Mouse (Mus musculus): Measurements from ENCODE around the gene Ankrd13b.

Gene Ankrd13b

DNA sequence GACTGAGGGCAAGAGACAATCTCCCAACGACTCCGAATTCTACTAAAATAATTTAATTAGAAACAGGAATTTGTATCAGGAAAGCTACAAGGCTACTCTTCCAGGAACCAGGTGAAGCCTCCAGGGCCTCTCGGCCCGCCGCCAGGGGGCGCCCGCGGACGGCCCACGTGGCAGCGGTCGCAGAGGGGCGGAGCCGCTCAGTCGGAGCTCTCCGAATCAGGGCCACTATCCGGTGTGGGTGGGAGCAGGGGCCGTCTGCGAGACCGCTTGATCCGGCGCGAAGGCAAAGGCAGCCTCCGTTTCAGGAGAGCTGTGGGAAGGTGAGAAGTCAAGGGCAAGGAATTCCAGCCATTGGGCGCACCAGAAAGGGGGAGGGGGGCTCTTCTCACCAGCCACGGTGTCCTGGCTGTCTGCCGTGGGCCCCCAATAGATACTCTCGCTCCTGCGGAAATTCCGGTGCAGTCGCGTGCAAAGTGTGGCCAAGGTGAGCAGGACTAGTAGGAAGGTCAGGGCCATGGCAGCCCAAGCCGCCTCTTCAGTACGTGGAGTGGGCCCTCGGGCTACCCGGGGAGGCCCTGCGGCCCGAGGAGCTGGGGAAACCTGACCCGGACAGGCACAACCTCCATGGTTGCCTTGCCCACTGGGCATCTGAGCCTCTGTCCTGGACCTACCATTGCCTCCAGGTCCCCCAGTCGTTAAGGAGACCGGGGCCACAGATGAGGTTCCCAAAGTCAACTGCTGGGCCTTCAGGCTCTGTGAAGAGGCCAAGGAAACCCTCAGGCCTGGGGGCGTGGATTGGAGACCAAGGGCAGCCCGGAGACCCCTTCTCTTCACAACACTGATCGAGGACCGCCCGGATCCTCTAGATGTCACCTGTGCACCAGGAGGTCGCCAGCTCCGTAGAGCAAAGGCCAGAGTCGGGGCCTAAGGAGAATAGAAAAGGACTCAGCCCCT, 18.9 kb upstream of the Ankrd13b start:
- no peak for DNase-seq (ENCODE audit: extremely low read depth, low read depth, low spot score)

- DNase-seq (ENCODE audit: extremely low read depth, low read depth, low spot score), result no peak
Observed at GRCm38 (mm10) chr11:77507426-77507825, 17.9 kb upstream of the Ankrd13b start.

DNA sequence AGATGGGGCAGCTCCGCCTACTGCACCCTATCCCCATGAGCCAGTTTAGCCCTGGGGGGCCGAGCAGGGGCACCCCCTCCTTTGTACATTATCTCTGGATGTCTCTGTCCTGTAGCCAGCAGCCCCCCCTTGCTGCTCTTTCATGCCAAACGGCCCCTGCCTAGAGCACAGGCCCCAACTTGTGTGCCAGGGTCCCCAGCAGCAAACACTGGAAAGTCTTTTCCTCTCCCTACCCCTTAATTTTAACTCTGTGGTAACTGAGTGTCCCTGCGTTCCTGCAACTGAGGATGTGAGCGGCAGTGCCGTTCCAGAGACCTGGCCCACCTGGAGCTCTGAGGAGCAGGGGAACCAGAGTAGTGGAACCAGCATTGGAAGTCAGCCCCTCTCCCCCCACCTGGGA, 17.5 kb upstream of the Ankrd13b start:
- DNase-seq (ENCODE audit: extremely low read depth, low read depth, low spot score), result no peak

- no peak for DNase-seq (ENCODE audit: extremely low read depth, low read depth, low spot score)
Observed at GRCm38 (mm10) chr11:77506273-77506672, 16.8 kb upstream of the Ankrd13b start.

- DNase-seq (ENCODE audit: extremely low read depth, low read depth, low spot score), result no peak
Observed at GRCm38 (mm10) chr11:77505291-77505980, 16.0 kb upstream of the Ankrd13b start.

- DNase-seq (ENCODE audit: extremely low read depth, low read depth, low spot score), result no peak
Observed at GRCm38 (mm10) chr11:77504377-77504776, 14.9 kb upstream of the Ankrd13b start.

DNA sequence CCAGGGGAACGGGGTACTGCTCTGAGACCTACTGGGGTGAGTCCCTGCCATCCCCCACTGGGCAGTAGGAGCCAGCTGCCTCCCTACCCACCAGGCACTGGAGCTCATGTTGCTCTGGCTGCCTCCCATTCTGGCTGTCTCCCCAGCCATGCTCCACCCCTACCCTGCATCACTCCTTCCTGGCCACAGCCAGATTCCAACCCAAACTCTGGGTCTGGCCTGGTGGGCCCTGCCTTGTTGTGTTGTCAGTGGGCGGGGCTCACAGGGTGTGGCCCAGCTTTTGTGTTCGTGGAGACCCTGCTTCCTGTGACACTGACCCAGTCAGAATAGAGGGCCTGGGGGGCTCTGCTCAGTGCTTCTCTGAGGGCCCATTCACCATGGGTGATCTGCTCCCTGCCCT, 14.0 kb upstream of the Ankrd13b start:
- no peak for DNase-seq (ENCODE audit: extremely low read depth, low read depth, low spot score)

- no peak for DNase-seq (ENCODE audit: extremely low read depth, low read depth, low spot score)
Observed at GRCm38 (mm10) chr11:77502481-77502880, 13.0 kb upstream of the Ankrd13b start.

DNA sequence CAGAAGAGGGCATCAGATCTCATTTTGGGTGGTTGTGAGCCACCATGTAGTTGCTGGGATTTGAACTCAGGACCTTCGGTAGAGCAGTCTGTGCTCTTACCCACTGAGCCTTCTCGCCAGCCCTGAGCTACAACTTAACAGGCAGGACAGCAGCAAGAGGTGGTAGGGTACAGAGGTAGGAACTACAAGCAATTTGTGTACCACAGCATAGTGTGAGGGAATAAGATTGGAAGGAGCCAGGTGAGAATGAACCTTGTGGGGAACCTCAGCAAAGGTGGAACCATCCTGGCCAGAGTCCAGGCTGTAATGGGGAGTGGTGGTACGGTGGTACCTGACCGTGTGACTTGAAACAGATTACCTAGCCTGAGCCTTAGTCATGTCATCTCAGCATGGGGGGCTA, 12.5 kb upstream of the Ankrd13b start:
- no peak for DNase-seq (ENCODE audit: extremely low read depth, low read depth, low spot score)

DNA sequence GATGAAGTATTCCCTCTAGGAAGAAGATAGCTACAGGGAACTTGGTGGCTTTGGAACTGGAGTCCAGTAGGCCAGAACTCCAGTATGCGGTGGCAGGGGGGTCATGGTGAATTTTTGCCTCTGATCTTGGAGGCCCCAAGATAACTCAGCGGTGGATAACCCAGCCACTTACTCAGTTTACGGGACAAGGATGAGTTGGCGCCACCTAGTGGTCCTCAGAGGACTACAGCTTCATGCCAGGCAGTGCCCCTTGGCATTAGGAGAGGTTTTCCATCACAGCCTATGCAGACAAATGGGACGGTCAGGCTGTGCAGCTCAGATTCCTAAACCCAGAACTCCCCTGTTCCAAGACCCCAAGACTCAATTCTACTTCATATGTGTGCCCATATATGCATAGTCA, 11.9 kb upstream of the Ankrd13b start:
- DNase-seq (ENCODE audit: extremely low read depth, low read depth, low spot score), result no peak

DNA sequence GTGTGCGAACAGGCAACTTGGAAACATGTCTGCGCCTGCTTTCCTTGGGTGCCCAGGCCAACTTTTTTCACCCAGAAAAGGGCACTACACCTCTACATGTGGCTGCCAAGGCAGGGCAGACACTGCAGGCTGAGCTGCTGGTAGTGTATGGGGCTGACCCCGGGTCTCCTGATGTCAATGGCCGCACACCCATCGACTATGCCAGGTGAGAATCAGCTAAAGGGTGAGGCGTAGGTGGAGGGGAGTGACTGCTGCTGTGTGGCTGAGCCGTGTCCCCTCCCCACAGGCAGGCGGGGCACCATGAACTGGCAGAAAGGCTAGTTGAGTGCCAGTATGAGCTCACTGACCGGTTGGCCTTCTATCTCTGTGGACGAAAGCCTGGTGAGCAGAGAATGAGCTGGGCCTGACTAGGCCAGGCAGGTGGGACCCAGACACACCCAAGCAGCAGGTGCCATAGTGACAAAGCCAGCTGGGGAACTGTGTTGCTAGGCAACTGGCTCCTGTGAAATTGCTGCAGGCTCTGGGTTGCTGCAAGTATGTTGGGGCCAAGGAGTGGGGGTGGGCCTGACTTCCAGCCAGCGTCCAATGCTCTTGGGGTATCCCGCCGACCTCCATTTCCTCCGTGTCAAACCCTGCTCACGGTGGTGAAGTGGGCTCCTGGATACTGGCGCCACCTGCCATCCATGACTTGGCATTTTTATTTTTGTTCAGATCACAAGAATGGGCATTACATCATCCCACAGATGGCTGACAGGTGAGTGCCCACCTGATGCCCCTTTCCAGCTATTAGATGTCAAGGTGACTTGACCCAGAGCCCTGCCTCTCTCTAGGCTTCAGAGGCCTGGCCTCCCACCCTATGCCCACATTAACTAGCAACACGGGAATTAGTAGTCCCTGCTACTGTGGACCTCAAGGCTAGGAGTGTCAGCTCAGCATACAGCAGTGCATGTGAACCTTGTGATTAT, 11.2 kb upstream of the Ankrd13b start:
- DNase-seq (ENCODE audit: extremely low read depth, low read depth, low spot score), result no peak

GRCm38 (mm10) chr11:77499354-77499753, 9.9 kb upstream of the Ankrd13b start:
- DNase-seq (ENCODE audit: extremely low read depth, low read depth, low spot score), result no peak

DNA sequence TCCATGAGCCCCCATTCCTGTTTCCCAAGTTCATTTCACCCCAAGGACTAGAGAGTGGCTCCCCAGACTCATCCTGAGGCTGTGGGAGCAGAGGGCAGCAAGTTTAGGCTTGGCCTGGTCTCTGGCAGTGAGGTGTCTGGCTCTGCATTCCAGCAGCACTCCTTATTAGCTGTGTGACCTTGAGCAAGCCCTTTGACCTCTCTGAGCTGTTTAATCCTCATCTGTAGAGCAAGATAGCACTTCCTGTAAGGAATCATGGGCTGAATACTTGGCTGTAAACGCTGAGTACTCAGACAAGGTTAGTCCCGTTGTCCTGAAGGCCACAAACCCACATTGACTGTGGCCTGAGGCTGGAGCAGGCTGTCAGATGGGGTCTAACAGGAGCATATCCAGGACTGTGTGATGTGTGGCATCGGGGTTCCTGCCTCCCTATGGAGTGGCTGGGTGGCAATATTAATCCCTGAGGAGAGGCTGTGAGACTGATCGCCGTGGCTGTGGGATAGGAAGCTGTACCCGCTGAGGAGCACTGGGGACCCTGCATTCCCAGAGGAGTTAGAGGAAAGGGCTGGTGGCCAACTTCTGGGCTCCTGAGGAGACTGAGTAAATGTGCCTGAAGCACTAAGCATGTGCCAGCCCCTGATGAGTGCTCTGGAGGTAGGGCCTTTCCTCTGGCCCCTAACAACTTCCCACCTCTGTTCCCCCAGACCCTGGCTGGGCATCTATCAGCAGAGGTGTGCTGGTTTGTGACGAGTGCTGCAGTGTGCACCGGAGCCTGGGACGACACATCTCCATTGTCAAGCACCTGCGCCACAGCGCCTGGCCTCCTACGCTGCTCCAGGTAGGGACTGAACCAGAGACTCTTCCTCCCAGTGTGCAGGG, 9.0 kb upstream of the Ankrd13b start:
- DNase-seq (ENCODE audit: extremely low read depth, low read depth, low spot score), result no peak

GRCm38 (mm10) chr11:77497851-77498250, 8.4 kb upstream of the Ankrd13b start:
- DNase-seq (ENCODE audit: extremely low read depth, low read depth, low spot score), result no peak

DNA sequence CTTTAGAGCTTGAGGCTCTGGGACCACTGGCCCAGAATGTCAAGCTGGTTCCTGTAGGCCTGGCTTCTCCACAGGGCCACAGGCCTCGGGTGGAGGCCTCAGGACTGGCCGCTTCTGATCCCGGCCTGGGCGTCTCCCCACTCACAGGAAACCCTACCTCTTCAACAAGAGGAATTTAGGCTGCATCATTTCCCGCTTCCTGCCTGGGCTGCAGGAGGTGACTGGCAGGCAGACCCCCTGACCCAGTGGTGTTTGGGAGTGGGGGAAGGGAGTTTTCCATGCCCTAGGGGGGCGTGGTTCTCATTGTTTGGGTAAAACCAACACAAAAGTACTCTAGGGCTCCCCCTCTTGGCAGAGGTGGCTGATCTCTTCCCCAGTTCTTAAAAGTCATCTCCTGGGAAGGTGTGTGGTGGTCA, 7.9 kb upstream of the Ankrd13b start:
- DNase-seq (ENCODE audit: extremely low read depth, low read depth, low spot score), result no peak

DNA sequence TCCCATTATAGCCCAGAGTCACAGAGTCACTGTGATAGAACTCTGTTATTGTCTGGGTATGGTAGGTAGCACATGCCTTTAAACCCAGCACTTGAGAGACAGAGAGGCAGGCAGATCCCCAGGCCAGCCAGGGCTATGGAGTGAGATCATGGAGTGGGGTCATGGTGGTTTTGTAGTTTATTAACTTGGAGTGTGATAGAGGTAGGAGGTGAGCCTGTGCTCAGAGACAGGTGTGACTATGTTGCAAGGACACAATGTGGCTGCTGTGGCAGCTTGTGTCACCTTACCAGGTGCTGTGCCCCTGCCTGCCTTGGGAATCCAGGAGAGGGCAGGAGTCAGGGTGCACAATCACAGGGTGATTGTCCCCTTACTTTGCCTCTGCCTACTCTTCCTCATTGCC, 6.0 kb upstream of the Ankrd13b start:
- no peak for DNase-seq (ENCODE audit: extremely low read depth, low read depth, low spot score)

DNA sequence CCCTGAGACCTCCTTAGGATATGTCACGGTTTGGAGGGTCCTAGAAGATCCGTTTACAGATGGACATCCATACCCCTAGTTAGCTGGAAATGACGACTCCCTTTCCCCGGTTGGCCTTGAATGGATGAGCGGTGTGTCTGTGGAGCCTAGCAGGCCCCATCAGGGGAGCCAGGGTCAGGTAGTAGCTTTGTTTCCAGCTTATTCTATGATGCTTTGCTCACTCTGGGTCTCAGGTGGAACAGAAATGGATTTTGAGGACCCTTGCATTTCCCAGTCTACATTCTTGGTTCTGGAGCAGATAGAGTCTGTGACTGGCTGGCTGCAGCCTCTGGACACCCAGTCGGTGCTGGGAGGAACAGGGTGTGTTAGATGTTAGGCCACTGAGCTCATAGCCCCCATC, 5.3 kb upstream of the Ankrd13b start:
- no peak for DNase-seq (ENCODE audit: extremely low read depth, low read depth, low spot score)

GRCm38 (mm10) chr11:77494344-77494676, 4.8 kb upstream of the Ankrd13b start:
- DNase-seq (ENCODE audit: extremely low read depth, low read depth, low spot score), result no peak

DNA sequence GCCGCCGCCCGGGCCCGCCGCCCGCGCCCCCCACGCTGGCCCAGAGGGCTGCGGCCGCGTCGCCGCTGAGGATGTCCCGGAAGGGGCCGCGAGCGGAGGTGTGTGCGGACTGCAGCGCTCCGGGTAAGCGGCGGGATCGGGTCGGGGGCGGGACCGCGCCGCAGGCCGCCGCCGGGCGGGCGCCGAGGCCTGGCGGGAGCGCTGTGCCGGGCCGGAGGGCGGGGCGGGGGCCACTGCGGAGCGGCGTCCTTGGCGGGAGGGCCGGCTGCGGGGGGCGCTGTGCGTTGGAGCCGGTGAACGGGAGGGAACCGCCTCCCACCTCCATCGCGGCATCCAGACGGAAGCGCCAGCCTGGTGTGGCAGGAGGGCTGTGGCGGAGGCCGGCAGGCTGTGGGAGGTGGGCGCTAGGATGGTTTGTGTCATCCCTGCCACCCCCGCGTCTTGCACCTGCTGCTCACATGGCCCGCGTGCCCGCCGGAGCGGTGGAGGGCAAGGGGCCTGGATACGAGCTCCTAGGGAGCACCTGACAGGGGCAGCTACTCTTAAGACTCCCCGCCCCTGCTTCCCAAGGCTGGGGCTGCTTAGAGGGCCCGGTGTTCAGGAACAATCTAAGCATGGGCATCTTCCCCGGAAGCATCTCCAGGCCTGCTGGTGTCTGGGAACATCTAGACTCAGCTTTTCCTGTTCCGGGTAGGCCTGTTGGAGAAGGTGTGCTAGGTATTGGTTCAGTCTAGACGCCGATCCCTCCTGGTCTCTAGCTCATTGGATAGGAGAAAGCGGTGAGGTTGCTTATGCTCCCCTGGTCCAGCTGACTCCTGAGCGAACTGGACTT, 4.2 kb upstream of the Ankrd13b start, which contains the start of gene Git1:
Git1 (plus strand) TSS at position 51 of the 832 bp plus-strand sequence.
- no peak for DNase-seq (ENCODE audit: extremely low read depth, low read depth, low spot score)

Data from fat pad, adult 2 months (tissue).